Mouse (Mus musculus) left cerebral cortex, postnatal 4 days (tissue): ENCODE results near the gene Nid1. TPM values are rescaled to one million over a fixed set of nuclear protein-coding genes. Genes with fewer than 3 reads are reported as not detected.

ENCODE experiments used
- DNase-seq: peaks from one replicate; pipeline ENCODE4 v3.0.0-alpha.2; 2022
- intact Hi-C: fragments of 180-260 bp; cut with DNase I; formaldehyde crosslinking; loops from one replicate; pipeline ENCODE4 v1.15.1; 2025
- total RNA-seq, 2 experiments: library from RNA; stranded (reverse); gene quantifications; 2 replicates each; pipeline ENCODE4 v1.2.3; 2021

The Nid1 gene
- total RNA-seq, 2 experiments from 2014 or later, result 32.5 to 32.7 TPM

DNA sequence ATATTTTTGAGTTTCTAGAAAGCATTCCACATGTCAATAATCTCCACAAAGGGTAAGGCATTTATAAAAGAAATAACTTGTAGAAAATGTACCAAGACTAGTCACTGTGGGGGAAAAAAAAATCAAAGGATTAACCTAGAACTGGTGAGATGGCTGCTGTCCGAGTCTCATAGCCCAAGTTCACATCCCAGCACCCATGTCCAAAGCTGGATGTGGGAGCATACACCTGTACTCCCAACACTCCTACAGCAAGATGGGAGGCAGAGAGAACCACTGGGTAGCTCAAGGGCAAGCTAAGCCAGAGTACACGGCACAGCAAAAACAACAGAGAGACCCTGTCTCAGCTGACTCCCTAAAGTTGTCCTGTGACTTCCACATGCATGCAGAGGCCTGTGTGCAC is 47.5 kb downstream of the Nid1 start:
- DNase-seq, result no peak
- intact Hi-C loops, result no loop called here

DNA sequence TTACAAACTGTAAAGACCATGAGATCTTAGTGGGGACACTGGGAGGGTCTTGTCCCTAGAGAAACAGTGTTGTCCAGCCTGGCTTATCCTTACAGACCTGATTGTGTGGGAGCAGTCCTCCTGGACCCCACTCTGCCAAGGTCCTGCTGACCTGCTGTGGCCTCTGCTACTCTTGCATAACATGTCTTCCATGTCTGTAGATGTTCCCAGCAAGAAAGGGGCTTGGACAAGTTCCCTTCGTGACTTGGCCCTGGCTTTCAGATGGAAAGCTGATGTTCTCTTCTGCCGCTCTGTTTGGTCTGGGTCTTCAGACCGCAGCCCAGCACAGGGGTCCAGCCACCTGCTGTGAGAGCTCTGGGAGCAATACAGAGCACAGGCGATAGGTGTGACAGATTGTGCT is 48.3 kb downstream of the Nid1 start:
- intact Hi-C loops, result no loop called here
- no peak for DNase-seq

DNA sequence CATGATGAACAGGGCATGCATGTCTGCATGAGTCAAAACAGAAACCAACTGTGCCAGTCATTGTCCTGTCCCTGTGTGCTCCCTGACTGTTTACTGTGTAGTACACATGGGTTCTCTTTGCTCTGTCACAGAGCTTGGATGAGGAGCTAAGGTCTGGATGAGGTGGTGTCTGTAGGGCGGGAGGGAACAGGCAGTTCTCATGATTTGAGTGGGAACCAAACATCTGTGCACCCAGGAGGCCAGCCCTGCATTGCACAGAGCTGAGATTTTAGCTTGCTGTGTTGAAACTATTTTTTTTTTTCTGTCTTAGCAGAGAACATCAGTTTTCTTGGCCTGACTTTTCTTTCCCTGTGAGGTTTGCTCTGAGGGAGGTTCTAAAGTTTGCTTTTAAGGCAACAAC is 50.5 kb downstream of the Nid1 start:
- no peak for DNase-seq
- intact Hi-C loops, result no loop called here

DNA sequence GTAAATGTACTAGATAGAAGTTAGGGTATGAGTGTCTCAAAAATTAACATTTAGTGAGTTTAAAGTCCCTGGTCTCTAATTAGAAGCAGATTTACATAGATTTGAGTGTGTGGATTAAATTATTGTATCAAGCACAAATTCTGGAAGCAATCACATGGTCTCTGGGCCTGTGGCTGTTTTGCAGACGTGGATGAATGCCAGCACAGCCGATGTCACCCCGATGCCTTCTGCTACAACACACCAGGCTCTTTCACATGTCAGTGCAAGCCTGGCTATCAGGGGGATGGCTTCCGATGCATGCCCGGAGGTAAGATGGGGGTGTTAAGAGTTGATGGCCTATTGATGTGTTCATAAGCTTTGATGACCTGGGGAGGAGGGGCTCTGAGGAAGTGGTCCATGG is 52.5 kb downstream of the Nid1 start:
- intact Hi-C loops, result no loop called here
- peak; percentile 48 for DNase-seq

DNA sequence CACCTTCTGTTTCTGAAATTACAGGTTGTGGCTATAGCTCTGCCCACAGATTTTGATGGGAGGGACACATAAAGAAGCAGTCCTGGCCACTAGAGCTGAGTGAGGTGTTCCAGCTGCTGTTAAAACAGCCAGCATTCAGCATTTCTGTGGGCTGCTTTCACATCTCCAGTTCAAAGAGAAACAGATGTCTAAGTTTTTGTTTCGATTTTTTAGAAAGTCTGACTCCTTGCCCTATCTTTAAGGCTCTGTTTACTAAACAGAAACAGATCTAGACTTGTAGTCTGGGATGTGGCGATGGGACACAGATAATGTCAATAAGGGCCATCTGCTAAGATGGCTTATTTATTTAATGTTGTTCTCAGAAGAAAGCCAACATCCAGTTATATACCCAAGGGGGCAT is 54.8 kb downstream of the Nid1 start:
- DNase-seq, result no peak
- intact Hi-C loops, result no loop called here

DNA sequence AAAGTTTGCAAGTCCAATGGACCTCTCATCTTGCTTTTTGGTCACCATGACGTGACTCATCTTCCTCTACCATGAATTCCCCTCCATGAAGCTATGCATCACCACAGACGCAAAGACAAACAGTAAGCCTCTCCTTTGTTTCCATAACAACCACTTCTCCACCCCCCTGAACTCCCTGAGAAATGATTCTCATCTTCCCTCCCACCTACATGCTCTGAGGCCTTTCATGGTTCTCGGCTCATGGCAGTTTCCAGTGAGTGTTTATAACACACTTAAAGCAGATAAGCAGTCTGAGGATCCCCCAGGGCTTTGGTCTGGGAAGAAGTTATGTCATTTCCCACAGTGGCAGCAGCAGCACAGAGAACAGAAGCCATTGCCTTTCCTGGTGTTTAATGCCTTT is 56.2 kb downstream of the Nid1 start:
- no peak for DNase-seq
- intact Hi-C loops, result no loop called here

DNA sequence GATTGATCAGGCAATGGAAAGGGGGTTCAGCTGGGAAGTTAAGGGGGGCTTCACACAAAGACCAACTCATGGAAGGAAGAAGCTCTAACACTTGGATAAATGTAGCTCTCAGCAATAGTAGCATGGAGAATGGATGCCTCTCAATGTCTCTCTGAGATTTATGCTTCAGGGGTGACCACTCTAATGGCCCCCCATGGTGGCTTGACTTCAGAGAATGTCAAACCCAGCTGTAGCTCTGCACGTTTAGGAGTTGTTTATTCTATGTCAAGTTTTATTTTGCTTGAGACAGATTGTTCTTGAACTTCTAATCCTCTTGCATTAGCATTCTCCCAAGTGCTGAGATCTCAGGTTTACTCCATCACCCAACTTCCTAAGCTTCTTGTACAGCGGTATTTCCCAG is 60.7 kb downstream of the Nid1 start:
- no peak for DNase-seq
- intact Hi-C loops, result no loop called here

DNA sequence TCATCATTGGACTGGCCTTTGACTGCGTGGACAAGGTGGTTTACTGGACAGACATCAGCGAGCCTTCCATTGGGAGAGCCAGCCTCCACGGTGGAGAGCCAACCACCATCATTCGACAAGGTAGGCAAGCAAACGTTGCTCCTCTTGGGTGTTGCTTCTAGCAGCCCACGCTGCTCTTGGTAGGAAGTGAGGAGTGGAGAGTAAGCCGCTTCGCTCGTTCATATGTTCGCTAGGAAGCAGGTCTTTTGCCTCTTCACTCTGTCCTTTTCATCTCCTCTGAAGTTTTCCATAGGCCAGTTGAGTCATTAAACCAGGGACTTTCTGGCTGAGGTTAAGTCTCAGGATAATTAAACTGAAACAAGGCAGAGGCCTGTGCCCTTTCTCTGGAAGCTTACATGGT is 65.1 kb downstream of the Nid1 start:
- DNase-seq, result no peak
- intact Hi-C loops, result no loop called here

DNA sequence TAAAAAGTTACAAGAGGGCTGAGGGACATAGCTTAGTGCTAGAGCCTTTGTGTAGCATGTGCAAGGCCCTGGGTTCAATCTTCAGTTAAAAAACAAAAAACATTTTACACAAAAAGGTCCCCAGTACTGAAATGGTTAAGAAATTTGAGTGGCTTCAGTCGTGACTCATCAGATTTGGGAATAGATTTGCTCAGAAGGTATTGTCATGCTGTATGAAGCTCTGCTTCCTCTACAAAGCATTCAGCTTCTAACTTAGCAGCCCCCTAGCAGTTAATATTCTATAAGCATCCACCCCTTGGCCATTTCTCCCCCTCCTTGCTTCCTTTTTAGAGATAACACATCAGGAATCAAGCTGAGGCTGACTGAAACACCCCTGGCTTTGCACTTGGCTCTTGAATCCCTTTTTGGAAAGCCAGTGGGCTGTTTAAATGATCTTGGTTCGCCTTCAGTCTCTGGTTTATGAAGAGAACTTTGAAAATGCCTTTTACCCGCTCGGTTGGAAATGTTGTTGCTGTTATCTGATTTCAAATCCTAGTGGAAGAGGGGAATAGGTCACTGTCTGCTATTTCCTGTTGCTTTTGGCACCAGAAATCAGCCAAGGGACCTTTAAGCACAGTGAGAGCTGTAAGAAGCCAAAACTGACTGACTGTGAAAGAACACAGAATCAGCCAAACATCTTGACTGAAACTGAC is 66.5 kb downstream of the Nid1 start:
- DNase-seq, result no peak
- intact Hi-C loops, result no loop called here

DNA sequence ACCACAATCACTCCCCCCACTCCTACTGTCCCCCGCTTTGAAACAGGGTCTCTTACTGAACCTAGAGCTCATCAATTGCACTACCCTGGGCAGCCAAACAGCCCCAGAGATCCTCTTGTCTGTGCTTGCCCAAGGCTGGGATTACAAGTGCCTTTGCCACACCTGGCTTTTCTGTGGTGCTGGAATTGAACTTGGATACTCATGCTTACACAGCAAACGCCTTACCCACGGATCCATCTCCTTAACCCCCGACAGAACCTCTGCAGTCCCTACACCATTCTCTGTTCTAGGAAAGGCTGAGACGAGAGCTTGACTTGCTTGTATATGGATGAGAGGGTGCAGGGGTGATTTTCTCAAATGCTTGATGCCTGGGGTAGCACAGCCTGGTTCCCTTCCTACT is 67.7 kb downstream of the Nid1 start:
- intact Hi-C loops, result no loop called here

DNA sequence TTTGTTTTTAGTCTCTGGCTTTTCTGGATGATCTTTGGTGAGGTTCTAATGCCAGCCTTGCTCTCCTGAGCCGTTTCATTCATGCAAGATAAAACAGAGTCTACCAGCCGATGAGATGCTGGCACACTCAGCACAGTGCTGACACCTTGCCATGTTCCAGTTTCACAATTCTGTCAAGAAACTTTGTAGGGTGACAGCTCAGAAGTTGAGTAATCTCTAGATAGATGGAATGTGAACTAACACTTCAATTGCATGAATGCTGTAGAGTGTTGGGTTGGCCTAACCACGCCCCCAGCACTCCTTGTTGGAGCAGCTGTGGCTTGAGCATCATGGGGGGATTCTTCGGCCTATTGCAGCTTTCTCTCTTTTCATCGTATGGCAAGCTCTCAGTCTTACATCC is 69.2 kb downstream of the Nid1 start:
- no peak for DNase-seq
- intact Hi-C loops, result no loop called here

More for the DNA sequence above, 67.7 kb downstream of the Nid1 start:
- DNase-seq, result no peak

DNA sequence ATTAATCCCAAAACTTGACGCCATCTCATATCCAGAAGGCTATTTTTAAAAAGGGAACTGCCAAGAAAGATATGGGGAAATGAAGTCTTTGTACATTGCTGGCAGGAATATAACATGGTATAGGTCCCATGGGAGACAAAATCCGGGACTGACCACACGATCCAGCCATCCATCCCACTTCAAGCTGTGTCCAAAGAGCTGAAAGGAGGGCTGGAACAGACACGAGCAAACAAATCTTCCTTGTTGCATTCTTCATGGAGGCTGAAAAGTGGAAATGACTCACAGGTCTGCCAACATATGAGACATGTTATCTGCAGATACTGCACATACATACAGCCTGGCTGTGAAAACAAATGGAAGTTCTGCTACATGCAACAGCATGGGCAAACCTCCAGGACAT is 77.5 kb downstream of the Nid1 start:
- DNase-seq, result no peak
- intact Hi-C loops, result loop anchor here (5.0 to 10.0 kb wide), 2 partner anchors 100 to 352 kb away; no protein-coding TSS in a partner anchor

DNA sequence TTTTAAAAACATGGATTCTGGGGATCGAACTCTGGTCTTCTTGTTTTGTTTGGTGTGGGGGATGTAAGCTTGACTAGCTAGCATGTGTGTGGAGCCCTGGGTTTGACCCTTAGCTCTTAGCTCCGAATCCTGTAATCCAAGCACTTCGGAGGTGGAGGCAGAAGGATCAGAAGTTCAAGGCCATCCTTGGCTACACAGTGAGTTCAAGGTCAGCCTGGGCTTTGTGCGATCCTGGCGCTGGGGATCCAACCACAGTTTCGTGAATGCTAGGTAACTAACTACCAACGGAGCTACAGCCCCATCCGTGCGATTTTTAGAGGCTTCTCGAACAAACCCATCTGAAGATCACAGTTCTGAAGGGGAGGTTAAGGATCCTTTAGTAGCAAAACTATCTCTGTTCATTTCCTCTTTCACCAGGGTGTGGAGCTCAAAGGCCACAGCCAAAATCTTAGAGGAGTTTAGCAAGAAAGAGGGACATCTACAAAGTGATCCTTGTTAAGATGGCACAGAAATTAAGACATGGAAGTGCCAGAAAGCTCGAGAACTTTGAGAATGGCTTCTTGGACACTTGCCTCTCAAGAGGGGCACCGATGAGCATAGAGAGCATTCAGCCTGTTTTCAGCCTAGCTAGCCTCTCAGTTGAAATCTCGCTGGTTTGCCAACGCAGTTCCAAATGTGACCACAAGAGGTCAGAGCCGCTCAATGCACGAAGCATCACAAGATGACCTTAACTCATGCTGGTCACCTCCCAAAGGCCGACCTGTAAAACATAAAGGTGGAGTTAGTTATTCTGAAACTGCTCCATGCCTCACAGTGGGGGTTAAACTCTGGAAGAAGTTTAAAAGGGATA is 79.2 kb downstream of the Nid1 start:
- intact Hi-C loops, result loop anchor here (5.0 to 10.0 kb wide), 2 partner anchors 98 to 351 kb away; no protein-coding TSS in a partner anchor
- peak; percentile 83 for DNase-seq

DNA sequence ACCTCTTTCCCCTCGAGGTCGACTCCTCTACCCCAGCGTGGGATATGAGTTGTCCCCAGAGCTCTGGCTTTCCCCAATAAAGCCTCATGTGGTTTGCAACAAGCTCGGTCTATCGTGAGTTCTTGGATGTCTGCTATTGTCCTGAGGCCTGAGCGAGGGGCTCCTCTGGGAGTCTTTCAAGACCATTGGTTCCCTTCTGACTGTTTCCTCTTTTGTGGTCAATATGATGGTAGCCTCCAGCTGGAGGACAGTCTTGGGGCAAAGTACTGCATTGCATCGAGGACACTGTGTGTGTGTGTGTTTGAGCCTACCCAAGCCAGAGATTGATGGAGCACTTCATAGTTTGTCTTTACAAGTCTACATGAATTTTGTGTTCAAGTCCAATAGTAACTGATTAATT is 80.8 kb downstream of the Nid1 start:
- intact Hi-C loops, result loop anchor here (5.0 to 10.0 kb wide), 2 partner anchors 97 to 349 kb away; no protein-coding TSS in a partner anchor

DNA sequence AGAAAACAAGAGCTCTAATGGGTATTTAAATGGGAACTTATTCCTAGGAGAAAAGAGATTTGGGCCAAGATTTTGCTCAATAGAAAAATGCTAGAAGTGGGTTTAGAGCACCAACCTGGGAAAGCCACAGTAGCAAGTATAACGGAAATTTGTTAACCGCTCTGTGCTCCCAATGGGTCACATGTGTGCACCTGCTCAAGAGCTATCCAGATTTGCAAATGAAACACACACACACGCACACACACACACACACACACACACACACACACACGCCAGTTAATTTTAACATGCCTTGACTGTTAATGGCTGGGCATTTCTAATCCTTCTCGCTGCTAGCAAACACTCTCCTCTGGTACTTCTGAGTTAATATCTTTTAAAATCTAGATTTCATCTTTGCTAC is 83.1 kb downstream of the Nid1 start:
- DNase-seq, result no peak

More for the DNA sequence above, 80.8 kb downstream of the Nid1 start:
- no peak for DNase-seq

DNA sequence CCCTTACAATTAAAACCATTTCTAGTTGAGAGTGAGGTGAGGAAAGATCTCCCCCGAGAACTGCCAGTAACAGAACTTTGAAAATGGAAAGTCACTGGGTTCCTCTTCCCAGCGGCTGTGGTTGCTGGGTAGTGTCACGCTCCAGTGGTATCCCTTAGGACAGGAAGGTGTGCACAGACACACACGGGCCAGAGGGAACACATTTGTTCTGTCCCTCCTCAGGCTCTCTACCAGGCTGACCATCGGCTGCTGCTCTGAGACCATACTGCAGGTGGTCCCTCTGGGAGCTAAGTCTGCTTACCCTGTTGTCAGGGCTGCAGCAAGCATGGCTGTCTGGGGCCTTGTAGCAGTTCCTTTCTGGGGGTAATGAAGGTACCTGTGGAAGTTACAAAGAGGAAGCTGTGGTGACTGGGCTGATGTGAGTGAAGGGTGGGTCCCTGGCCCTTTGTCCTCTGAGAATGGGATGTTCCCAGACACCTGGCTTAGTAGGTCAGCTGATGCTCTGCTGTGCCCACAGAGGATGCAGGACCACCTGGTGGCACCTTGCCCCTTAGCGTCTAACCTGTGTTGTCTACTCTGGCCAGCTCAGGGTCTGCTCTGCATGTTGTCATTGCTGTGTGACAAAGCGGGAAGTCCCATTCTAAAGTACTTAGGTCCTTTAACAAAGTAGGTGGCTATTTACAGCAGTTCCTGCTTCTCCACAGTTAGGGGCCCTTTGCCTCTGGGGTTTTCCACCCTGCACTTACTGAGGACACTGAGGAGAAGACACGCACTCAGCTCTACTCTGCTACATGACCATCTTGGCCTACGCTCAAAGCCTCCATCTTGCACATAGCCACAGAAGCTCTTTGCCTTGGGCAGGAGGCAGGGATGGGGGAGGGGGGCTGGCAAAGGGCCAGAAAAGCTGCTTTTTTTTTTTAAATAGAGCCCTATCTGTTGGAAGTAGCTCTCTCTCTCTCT is 86.6 kb downstream of the Nid1 start:
- intact Hi-C loops, result no loop called here
- DNase-seq, result peak; percentile 46

More for the DNA sequence above, 83.1 kb downstream of the Nid1 start:
- intact Hi-C loops, result no loop called here

DNA sequence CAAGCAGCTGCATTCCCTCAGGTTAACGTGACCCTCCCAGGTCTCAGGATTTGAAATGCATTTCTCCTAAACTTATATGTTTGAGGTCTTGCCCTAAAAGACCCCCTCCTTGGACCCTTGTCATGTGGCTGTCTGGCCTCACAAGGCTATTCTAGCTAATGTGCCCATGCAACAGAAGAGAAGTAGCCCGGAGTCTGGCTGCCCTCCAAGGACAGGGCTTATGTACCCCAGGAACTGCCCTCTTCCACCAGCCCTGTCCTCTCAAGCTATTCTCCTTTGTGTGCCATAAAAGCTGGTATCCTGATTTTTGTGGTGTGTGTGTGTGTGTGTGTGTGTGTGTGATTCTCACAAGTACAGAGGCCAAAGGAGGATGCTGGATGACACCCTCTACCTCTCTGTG is 87.9 kb downstream of the Nid1 start:
- DNase-seq, result no peak
- intact Hi-C loops, result no loop called here

DNA sequence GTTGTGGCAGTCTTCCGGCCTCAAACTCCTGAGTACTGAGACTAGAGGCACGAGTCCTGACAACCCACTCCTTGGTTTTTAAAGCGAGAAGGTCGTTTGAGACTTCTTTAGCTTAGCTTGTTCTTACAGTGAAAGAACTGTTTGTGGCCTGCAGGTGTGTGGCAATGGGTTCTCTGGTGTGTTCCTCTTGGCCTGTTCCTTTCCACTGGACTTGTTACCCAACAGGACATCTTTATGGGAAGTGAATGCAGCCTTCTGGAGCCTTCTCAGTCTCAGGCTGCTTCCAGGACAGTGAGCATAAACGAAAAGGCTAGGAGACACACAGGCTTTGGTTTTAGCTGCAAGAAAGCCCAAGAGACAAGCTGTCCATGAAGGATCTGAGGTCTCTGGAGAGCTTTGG is 88.5 kb downstream of the Nid1 start:
- intact Hi-C loops, result no loop called here
- DNase-seq, result no peak

DNA sequence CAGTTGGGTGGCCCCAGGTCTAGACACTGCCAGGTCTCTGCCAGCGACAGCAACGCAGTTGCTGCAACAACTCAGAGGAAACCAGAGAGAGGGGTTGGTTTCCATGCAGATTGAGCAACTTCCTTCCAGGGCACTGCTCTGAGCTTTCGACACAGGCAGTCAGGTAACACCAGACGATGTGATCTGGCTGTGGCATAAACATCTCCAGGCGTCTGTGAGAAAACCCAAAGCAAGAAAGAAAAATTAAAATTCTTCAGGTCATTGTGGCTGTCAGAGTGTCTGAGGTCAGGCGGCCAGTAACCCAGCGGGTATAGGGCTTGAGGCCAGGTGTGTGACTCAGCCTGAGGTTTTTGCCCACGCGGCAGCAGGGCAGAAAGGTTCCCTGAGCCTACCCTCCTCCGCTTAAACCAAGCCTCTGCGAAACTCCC is 91.8 kb downstream of the Nid1 start:
- no peak for DNase-seq
- intact Hi-C loops, result no loop called here

DNA sequence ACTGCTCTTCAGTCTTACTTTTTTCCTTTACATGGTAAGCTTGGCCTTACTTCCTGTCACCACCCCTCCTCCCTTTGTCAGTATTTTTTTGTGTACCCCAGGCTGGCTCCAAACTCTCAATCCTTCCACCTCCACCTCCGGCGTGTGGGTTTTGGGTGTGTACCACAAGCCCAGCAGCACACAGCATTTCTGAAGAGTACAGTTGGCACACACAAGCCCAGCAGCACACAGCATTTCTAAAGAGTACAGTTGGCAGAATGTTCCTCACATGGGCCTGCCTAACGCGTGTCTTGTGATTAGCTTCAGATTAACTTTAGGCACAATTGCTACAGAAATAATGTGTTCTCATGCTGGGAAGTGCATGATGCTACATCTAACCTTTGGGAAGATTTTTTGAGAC is 93.6 kb downstream of the Nid1 start:
- DNase-seq, result no peak

DNA sequence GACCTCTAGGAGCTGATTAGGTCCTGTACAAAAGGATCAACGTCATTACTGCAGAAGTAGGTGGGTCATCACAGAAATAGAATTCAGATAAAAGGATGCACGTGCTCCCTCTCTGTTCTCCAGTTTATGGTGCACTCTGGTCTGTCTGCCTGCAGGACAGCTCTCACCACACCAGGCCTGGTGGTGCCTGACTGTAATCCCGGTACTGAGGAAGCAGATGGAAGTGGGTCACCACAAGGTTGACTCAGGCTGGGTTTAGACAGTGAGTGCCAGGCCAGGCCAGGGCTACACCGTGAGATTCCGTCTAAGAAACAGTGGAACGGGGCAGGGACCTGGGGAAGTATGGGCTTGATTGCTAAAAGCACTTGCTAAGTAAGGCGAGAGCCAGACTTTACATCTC is 94.6 kb downstream of the Nid1 start:
- intact Hi-C loops, result no loop called here
- no peak for DNase-seq

More for the DNA sequence above, 93.6 kb downstream of the Nid1 start:
- intact Hi-C loops, result no loop called here
